In genomic region chr8:18388353-18388752, GRCm38 (mm10) we compare ENCODE assay signal across 10 mouse cellular contexts.
DNase-seq lines count a peak whose midpoint lies in the region.
"Had no signal": no experiment of that assay in that cellular context is flagged by ENCODE, and none has a peak within 500 bp of the region (broad histone marks: within the 10 kb centered on the region; RNA-seq: fewer than 3 reads in every experiment).

No protein-coding gene starts in this region.

- no peaks in the 10 kb centered on the region for H3K36me3 ChIP-seq in forebrain, embryonic 10.5 days (replicated peaks)
- H3K36me3 ChIP-seq: heart, embryonic 13.5 days had no signal

- WGBS in forebrain, embryonic 10.5 days = 4% methylated on average over 5 of the region's 5 CpGs

- DNase-seq in thymus, postnatal 4 days = peak; percentile 52
- no peak for DNase-seq in thymus, postnatal 0 days (ENCODE audit: low spot score)
- peak; percentile 4 for DNase-seq in c-Kit-positive CD71-negative TER-119-negative erythroid progenitor cells, embryonic 14.5 days (ENCODE audit: low read depth)
- peak; percentile 57 for DNase-seq in forebrain, embryonic 10.5 days (ENCODE audit: extremely low spot score, low spot score)
- peak; percentile 24 for DNase-seq in kidney, postnatal 14 days
- DNase-seq in lung, postnatal 36 days = peak; percentile 18
- DNase-seq in right cerebral cortex, postnatal 36 days (ENCODE audit: low spot score in 2 of 2) = peak; percentile 3 to 18
- no peak for DNase-seq in gastrocnemius, adult 18-20 months (ENCODE audit: low spot score)

- H3K4me3 ChIP-seq in forebrain, embryonic 10.5 days = no peak overlapping the region
- H3K4me3 ChIP-seq: heart, embryonic 13.5 days; myocyte had no signal

- H3K27ac ChIP-seq in forebrain, embryonic 10.5 days = no peak overlapping the region
- H3K27ac ChIP-seq: heart, embryonic 13.5 days had no signal

- H3K4me1 ChIP-seq in forebrain, embryonic 10.5 days = no peaks in the 10 kb centered on the region
- H3K4me1 ChIP-seq: heart, embryonic 13.5 days had no signal

- H3K27me3 ChIP-seq in forebrain, embryonic 10.5 days (ENCODE audit: poor library complexity, severe bottlenecking) = no peaks in the 10 kb centered on the region
- H3K27me3 ChIP-seq: heart, embryonic 13.5 days had no signal

- H3K9me3 ChIP-seq in forebrain, embryonic 10.5 days = no peaks in the 10 kb centered on the region
- H3K9me3 ChIP-seq: heart, embryonic 13.5 days had no signal

Comparison
In these comparisons a context has a peak if more than half of its experiments do, and no peak if none do; other contexts are left out.
1. DNase-seq: peak in thymus, postnatal 4 days (single experiment), c-Kit-positive CD71-negative TER-119-negative erythroid progenitor cells, embryonic 14.5 days (single experiment), forebrain, embryonic 10.5 days (single experiment), kidney, postnatal 14 days (single experiment), lung, postnatal 36 days (single experiment) and right cerebral cortex, postnatal 36 days (2 of 2); none in thymus, postnatal 0 days (single experiment) and gastrocnemius, adult 18-20 months (single experiment).